Mouse (Mus musculus) limb, embryonic 14.5 days (tissue): Measurements from ENCODE around the gene Cplx3. TPM values are rescaled to one million over a fixed set of nuclear protein-coding genes. Genes with fewer than 3 reads are reported as not detected.

Source experiments
- ATAC-seq: fragments of 200-750 bp; cut with Nextera tagmentation; 2 replicates; pipeline ENCODE4 v1.8.0; 2017; ENCODE audit warnings: low read depth, moderate number of reproducible peaks, moderate TSS enrichment; ENCODE audit not compliant: low FRiP score
- DNase-seq: peaks from one replicate; pipeline ENCODE4 v3.0.0-alpha.2; 2015; ENCODE audit warnings: low spot score
- H3K27ac ChIP-seq: fragments of 300-500 bp; sonication (generic); replicated peaks from 2 replicates; pipeline ENCODE4 v1.5.1; 2014; ENCODE audit warnings: low read depth, mild to moderate bottlenecking, low read length, moderate library complexity, mixed read lengths
- H3K27me3 ChIP-seq: fragments of 300-500 bp; sonication (generic); 2 replicates; pipeline ENCODE4 v1.6.1; 2014; ENCODE audit warnings: low read length, mixed read lengths; ENCODE audit not compliant: control insufficient read depth, insufficient read depth
- H3K36me3 ChIP-seq: fragments of 300-500 bp; sonication (generic); 2 replicates; pipeline ENCODE4 v1.6.1; 2014; ENCODE audit warnings: mild to moderate bottlenecking, low read length, moderate library complexity, mixed read lengths; ENCODE audit not compliant: control insufficient read depth, insufficient read depth
- H3K4me1 ChIP-seq: fragments of 300-500 bp; sonication (generic); 2 replicates; pipeline ENCODE4 v1.6.1; 2014; ENCODE audit warnings: antibody characterized with exemption, low read length, mixed read lengths; ENCODE audit not compliant: control insufficient read depth, insufficient read depth
- H3K4me2 ChIP-seq: fragments of 300-500 bp; sonication (generic); replicated peaks from 2 replicates; pipeline ENCODE4 v1.6.1; 2014; ENCODE audit warnings: low read depth, mild to moderate bottlenecking, low read length, moderate library complexity; ENCODE audit not compliant: severe bottlenecking
- H3K4me3 ChIP-seq: fragments of 300-500 bp; sonication (generic); replicated peaks from 2 replicates; pipeline ENCODE4 v1.5.1; 2014; ENCODE audit warnings: low read length
- H3K9ac ChIP-seq: fragments of 300-500 bp; sonication (generic); 2 replicates; pipeline ENCODE4 v1.6.1; 2014; ENCODE audit warnings: mild to moderate bottlenecking, low read depth, low read length, moderate library complexity; ENCODE audit not compliant: severe bottlenecking
- H3K9me3 ChIP-seq: fragments of 300-500 bp; sonication (generic); 2 replicates; pipeline ENCODE4 v1.6.1; 2016; ENCODE audit warnings: low read length; ENCODE audit not compliant: control insufficient read depth
- POLR2A ChIP-seq: fragments of 200-500 bp; IDR thresholded peaks from 2 replicates; pipeline ENCODE4 v1.8.0; 2012; ENCODE audit warnings: inconsistent platforms, mild to moderate bottlenecking, moderate library complexity, borderline replicate concordance; ENCODE audit not compliant: insufficient read depth, insufficient read length; ENCODE audit errors: extremely low read depth
- WGBS: fragments of 180-500 bp; shearing (Covaris S2); extraction: QIAGEN DNeasy Blood & Tissue Kit; methylation state at CpG from one replicate; pipeline ENCODE4 v1.1.7; 2014; 5-methylcytosine and 5-hydroxymethylcytosine counted together
- polyA plus RNA-seq, 2 experiments: library from polyadenylated mRNA; depleted of rRNA in 1 of 2; stranded (reverse) in 1 of 2; unstranded in 1 of 2; fragments of >200 nt; fragmentation: Nextera tagmentation in 1 of 2; extraction: Ambion mirVana in 1 of 2; gene quantifications; 2 replicates each; pipeline versions ENCODE4 v1.2.1 to v1.2.3; 2012 to 2014

Gene Cplx3
- polyA plus RNA-seq, 2 experiments: not detected

DNA sequence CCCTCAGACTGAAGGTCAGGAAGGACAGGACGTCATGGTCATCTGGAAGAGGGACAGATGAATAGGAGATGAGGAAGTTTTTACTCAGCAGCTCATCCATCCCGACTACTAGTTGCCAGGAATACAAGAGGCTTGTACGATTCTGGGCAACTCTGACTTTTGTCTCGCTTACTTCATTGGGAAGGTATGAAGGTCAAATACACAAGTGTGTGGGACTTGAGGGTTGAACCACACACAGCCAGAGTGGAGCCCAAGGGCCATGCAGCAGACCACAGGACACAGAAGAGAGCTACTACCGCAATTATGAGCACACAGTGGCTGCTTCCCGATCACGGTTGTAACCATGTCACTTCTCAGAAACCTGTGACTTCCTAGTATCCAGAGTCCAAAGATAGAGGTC is 6.5 kb upstream of the Cplx3 start:
- ATAC-seq: no peak
- Histone ChIP-seq H3K9me3 (no peaks in the 10 kb centered on the region), H3K9ac (no peak overlapping the region), H3K27ac (no peak overlapping the region), H3K36me3 (no peaks in the 10 kb centered on the region), H3K27me3 (no peaks in the 10 kb centered on the region), H3K4me3 (no peak overlapping the region), H3K4me2 (no peak overlapping the region), H3K4me1 (no peaks in the 10 kb centered on the region)
- TF ChIP-seq POLR2A: no peak
- 76% methylated on average over 7 of the region's 7 CpGs for WGBS
- no peak for DNase-seq

DNA sequence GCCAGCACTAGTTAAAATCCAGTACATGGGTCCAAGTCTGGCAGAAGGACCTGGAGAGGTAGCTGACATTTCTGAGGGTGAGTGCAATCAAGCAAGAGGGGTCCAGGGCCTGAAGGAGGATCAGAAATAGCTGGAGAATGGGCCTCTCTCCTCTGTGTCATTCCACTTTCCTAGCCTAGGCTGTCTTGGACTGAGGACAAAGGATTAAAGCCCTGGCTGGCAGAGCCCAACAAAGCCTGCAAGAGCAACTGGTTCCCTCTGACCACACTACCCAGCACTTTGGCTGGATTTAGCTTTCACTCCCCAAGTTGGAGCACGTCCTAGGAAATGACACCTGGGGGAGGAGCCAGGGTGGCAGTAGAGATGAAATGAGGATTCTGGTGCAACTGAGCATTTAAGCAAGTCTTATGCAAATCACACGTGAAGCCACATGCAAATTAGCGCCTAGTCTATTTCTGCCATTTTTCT is 4.3 kb upstream of the Cplx3 start:
- no peak for TF ChIP-seq POLR2A
- Histone ChIP-seq H3K4me3 (no peak overlapping the region), H3K27ac (no peak overlapping the region), H3K27me3 (no peaks in the 10 kb centered on the region), H3K9me3 (no peaks in the 10 kb centered on the region), H3K36me3 (no peaks in the 10 kb centered on the region), H3K4me1 (no peaks in the 10 kb centered on the region), H3K9ac (no peak overlapping the region), H3K4me2 (no peak overlapping the region)
- ATAC-seq: no peak
- WGBS: 58% methylated on average over 3 of the region's 3 CpGs
- no peak for DNase-seq

DNA sequence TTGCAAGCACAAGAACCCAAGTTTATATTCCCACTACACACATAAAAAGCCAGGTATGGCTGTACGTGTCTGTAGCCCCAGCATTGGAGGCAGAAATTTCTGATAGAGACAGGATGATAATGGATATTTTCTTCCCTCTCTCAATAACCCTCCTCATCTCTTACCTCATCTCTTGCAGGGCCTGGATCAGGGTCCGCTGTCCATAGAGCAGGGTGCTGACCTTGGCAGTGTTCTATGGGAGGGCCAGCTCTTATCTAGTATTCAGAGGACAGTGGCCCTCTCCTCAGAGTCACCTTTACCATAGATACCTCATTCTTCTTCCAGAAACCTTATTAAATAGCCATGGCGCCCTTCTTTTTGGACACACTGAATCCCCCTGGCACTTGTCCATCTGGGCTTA is 3.7 kb upstream of the Cplx3 start:
- no peak for DNase-seq
- ATAC-seq: no peak
- Histone ChIP-seq H3K27ac (no peak overlapping the region), H3K4me2 (no peak overlapping the region), H3K9me3 (no peaks in the 10 kb centered on the region), H3K4me3 (no peak overlapping the region), H3K9ac (no peak overlapping the region), H3K4me1 (no peaks in the 10 kb centered on the region), H3K36me3 (no peaks in the 10 kb centered on the region), H3K27me3 (no peaks in the 10 kb centered on the region)
- 51% methylated on average over 3 of the region's 3 CpGs for WGBS
- TF ChIP-seq POLR2A: no peak

DNA sequence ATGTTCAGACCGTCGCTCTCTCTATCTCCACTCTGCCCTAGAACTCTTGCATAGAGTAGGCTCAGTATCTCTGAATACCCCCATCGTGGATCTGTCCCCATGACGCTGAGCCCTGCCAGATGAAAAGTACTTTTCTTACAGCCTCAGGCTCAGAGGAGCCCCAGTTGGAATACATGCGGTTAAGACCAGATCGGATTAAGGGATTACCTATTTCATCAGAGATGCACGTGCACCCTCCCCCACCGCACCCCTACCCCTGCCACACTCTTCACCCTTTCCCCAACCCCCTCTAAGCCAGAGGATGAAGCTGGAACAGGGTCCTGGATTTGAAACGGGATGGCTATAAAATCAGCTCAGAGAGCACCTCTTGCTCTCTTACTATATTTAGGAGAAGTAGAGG is 578 bp downstream of the Cplx3 start:
- DNase-seq (no peak), ATAC-seq (no peak)
- Histone ChIP-seq H3K4me1 (no peaks in the 10 kb centered on the region), H3K9ac (no peak overlapping the region), H3K36me3 (no peaks in the 10 kb centered on the region), H3K27ac (no peak overlapping the region), H3K9me3 (no peaks in the 10 kb centered on the region), H3K4me2 (no peak overlapping the region), H3K4me3 (no peak overlapping the region), H3K27me3 (no peaks in the 10 kb centered on the region)
- 26% methylated on average over 9 of the region's 9 CpGs for WGBS
- no peak for TF ChIP-seq POLR2A

DNA sequence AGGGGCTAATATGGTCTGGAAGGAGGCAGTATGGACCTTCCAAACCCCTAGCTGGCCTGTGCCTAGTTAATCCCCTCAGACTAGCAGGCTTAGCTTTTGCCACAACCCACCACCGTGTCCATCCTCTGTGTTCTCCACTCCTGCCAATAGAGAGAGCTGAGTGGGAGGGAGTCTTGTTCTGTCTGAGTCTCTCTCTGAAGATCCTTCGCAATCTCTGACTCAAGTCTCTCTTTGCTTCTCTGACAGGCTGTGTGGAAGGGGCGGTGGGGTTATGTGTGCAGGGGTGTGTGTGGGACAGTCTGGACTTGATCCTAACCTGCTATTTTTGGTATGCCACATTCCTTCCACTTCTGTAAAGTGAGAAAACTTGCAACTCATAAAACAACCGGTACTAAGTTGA is 1.2 kb downstream of the Cplx3 start:
- Histone ChIP-seq H3K27me3 (no peaks in the 10 kb centered on the region), H3K4me2 (no peak overlapping the region), H3K4me3 (no peak overlapping the region), H3K4me1 (no peaks in the 10 kb centered on the region), H3K9ac (no peak overlapping the region), H3K36me3 (no peaks in the 10 kb centered on the region), H3K9me3 (no peaks in the 10 kb centered on the region), H3K27ac (no peak overlapping the region)
- ATAC-seq (no peak), DNase-seq (no peak)
- 75% methylated on average over 4 of the region's 4 CpGs for WGBS
- TF ChIP-seq POLR2A: no peak

DNA sequence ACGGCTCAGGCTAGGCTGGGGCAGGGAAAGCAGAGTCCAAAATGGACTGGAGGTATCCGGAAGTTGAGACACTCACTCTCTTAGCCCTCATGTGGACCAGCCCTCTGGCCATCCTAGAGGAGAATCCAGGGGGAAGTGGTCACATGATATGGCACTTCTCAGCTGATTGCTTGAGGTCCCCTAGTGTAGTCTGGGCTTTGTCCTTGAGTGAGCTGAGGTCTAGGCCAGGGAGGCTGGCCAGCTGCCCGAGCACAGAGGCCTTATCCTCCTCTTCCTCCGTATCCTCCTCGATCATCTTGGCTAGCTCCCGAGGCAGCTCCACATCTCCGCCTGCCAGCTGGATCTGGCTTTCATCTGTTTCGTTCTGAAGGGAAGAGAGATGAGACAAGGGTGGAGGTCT is 4.0 kb downstream of the Cplx3 start:
- 63% methylated on average over 8 of the region's 8 CpGs for WGBS

More for the DNA sequence above, 4.0 kb downstream of the Cplx3 start:
- no peaks in the 10 kb centered on the region for H3K36me3 ChIP-seq
- TF ChIP-seq POLR2A: no peak
- no peaks in the 10 kb centered on the region for H3K4me1 ChIP-seq
- ATAC-seq: no peak
- no peak overlapping the region for H3K9ac ChIP-seq
- H3K4me3 ChIP-seq: no peak overlapping the region
- H3K27me3 ChIP-seq: no peaks in the 10 kb centered on the region
- no peaks in the 10 kb centered on the region for H3K9me3 ChIP-seq
- H3K4me2 ChIP-seq: no peak overlapping the region
- DNase-seq: no peak
- no peak overlapping the region for H3K27ac ChIP-seq
